Mouse (Mus musculus) limb, embryonic 14.5 days (tissue): ENCODE results near the gene Elmo1. TPM values are rescaled to one million over a fixed set of nuclear protein-coding genes. Genes with fewer than 3 reads are reported as not detected.

Source experiments
- ATAC-seq: fragments of 200-750 bp; cut with Nextera tagmentation; 2 replicates; pipeline ENCODE4 v1.8.0; 2017; ENCODE audit warnings: low read depth, moderate number of reproducible peaks, moderate TSS enrichment; ENCODE audit not compliant: low FRiP score
- DNase-seq: peaks from one replicate; pipeline ENCODE4 v3.0.0-alpha.2; 2015; ENCODE audit warnings: low spot score
- H3K27ac ChIP-seq: fragments of 300-500 bp; sonication (generic); replicated peaks from 2 replicates; pipeline ENCODE4 v1.5.1; 2014; ENCODE audit warnings: low read depth, mild to moderate bottlenecking, low read length, moderate library complexity, mixed read lengths
- H3K27me3 ChIP-seq: fragments of 300-500 bp; sonication (generic); 2 replicates; pipeline ENCODE4 v1.6.1; 2014; ENCODE audit warnings: low read length, mixed read lengths; ENCODE audit not compliant: control insufficient read depth, insufficient read depth
- H3K36me3 ChIP-seq: fragments of 300-500 bp; sonication (generic); 2 replicates; pipeline ENCODE4 v1.6.1; 2014; ENCODE audit warnings: mild to moderate bottlenecking, low read length, moderate library complexity, mixed read lengths; ENCODE audit not compliant: control insufficient read depth, insufficient read depth
- H3K4me1 ChIP-seq: fragments of 300-500 bp; sonication (generic); 2 replicates; pipeline ENCODE4 v1.6.1; 2014; ENCODE audit warnings: antibody characterized with exemption, low read length, mixed read lengths; ENCODE audit not compliant: control insufficient read depth, insufficient read depth
- H3K4me2 ChIP-seq: fragments of 300-500 bp; sonication (generic); replicated peaks from 2 replicates; pipeline ENCODE4 v1.6.1; 2014; ENCODE audit warnings: low read depth, mild to moderate bottlenecking, low read length, moderate library complexity; ENCODE audit not compliant: severe bottlenecking
- H3K4me3 ChIP-seq: fragments of 300-500 bp; sonication (generic); replicated peaks from 2 replicates; pipeline ENCODE4 v1.5.1; 2014; ENCODE audit warnings: low read length
- H3K9ac ChIP-seq: fragments of 300-500 bp; sonication (generic); 2 replicates; pipeline ENCODE4 v1.6.1; 2014; ENCODE audit warnings: mild to moderate bottlenecking, low read depth, low read length, moderate library complexity; ENCODE audit not compliant: severe bottlenecking
- H3K9me3 ChIP-seq: fragments of 300-500 bp; sonication (generic); 2 replicates; pipeline ENCODE4 v1.6.1; 2016; ENCODE audit warnings: low read length; ENCODE audit not compliant: control insufficient read depth
- POLR2A ChIP-seq: fragments of 200-500 bp; IDR thresholded peaks from 2 replicates; pipeline ENCODE4 v1.8.0; 2012; ENCODE audit warnings: inconsistent platforms, mild to moderate bottlenecking, moderate library complexity, borderline replicate concordance; ENCODE audit not compliant: insufficient read depth, insufficient read length; ENCODE audit errors: extremely low read depth
- WGBS: fragments of 180-500 bp; shearing (Covaris S2); extraction: QIAGEN DNeasy Blood & Tissue Kit; methylation state at CpG from one replicate; pipeline ENCODE4 v1.1.7; 2014; 5-methylcytosine and 5-hydroxymethylcytosine counted together
- polyA plus RNA-seq, 2 experiments: library from polyadenylated mRNA; depleted of rRNA in 1 of 2; stranded (reverse) in 1 of 2; unstranded in 1 of 2; fragments of >200 nt; fragmentation: Nextera tagmentation in 1 of 2; extraction: Ambion mirVana in 1 of 2; gene quantifications; 2 replicates each; pipeline versions ENCODE4 v1.2.1 to v1.2.3; 2012 to 2014

The Elmo1 gene
- polyA plus RNA-seq, 2 experiments, result 12.8 TPM

GRCm38 (mm10) chr13:20460096-20460495, 369.7 kb downstream of the Elmo1 start:
- ATAC-seq, result no peak
- no peaks in the 10 kb centered on the region for H3K4me1 ChIP-seq
- 88% methylated on average over 6 of the region's 6 CpGs for WGBS
- no peak overlapping the region for H3K9ac ChIP-seq
- H3K27me3 ChIP-seq, result no peaks in the 10 kb centered on the region
- no peak overlapping the region for H3K4me3 ChIP-seq
- H3K4me2 ChIP-seq, result no peak overlapping the region
- H3K9me3 ChIP-seq, result no peaks in the 10 kb centered on the region
- no peaks in the 10 kb centered on the region for H3K36me3 ChIP-seq
- DNase-seq, result no peak
- H3K27ac ChIP-seq, result no peak overlapping the region
- TF ChIP-seq POLR2A, result no peak

- H3K9me3 ChIP-seq, result no peaks in the 10 kb centered on the region
- no peaks in the 10 kb centered on the region for H3K4me1 ChIP-seq
- no peak for TF ChIP-seq POLR2A
- 84% methylated on average over 3 of the region's 3 CpGs for WGBS
- no peaks in the 10 kb centered on the region for H3K27me3 ChIP-seq
- no peak overlapping the region for H3K4me2 ChIP-seq
- DNase-seq (no peak), ATAC-seq (no peak)
- H3K4me3 ChIP-seq, result no peak overlapping the region
- no peaks in the 10 kb centered on the region for H3K36me3 ChIP-seq
- H3K27ac ChIP-seq, result no peak overlapping the region
- no peak overlapping the region for H3K9ac ChIP-seq
Observed at GRCm38 (mm10) chr13:20461616-20462015, 371.2 kb downstream of the Elmo1 start.

- no peak for TF ChIP-seq POLR2A
- DNase-seq, result no peak
- no peaks in the 10 kb centered on the region for H3K9me3 ChIP-seq
- H3K36me3 ChIP-seq, result no peaks in the 10 kb centered on the region
- no peak overlapping the region for H3K9ac ChIP-seq
- no peak overlapping the region for H3K4me3 ChIP-seq
- H3K27ac ChIP-seq, result no peak overlapping the region
- H3K27me3 ChIP-seq, result no peaks in the 10 kb centered on the region
- no peak for ATAC-seq
- H3K4me1 ChIP-seq, result no peaks in the 10 kb centered on the region
- H3K4me2 ChIP-seq, result no peak overlapping the region
Observed at GRCm38 (mm10) chr13:20464161-20464560, 373.8 kb downstream of the Elmo1 start.

GRCm38 (mm10) chr13:20467381-20467780, 377.0 kb downstream of the Elmo1 start:
- Histone ChIP-seq H3K27me3 (no peaks in the 10 kb centered on the region), H3K9me3 (no peaks in the 10 kb centered on the region), H3K4me1 (no peaks in the 10 kb centered on the region), H3K27ac (no peak overlapping the region), H3K9ac (no peak overlapping the region), H3K4me2 (no peak overlapping the region), H3K4me3 (no peak overlapping the region), H3K36me3 (no peaks in the 10 kb centered on the region)
- no peak for TF ChIP-seq POLR2A
- WGBS, result 100% methylated on average over 1 of the region's 1 CpGs
- no peak for DNase-seq
- no peak for ATAC-seq

GRCm38 (mm10) chr13:20471732-20472131, 381.3 kb downstream of the Elmo1 start:
- H3K36me3 ChIP-seq, result no peaks in the 10 kb centered on the region
- no peaks in the 10 kb centered on the region for H3K27me3 ChIP-seq
- H3K4me1 ChIP-seq, result peaks cover 4% of the 10 kb centered on the region
- no peak overlapping the region for H3K4me3 ChIP-seq
- ATAC-seq (no peak), DNase-seq (peak; percentile 57)
- no peak overlapping the region for H3K4me2 ChIP-seq
- no peak overlapping the region for H3K27ac ChIP-seq
- WGBS, result 11% methylated on average over 6 of the region's 6 CpGs
- TF ChIP-seq POLR2A, result no peak
- H3K9ac ChIP-seq, result no peak overlapping the region
- H3K9me3 ChIP-seq, result no peaks in the 10 kb centered on the region

- no peak for ATAC-seq
- Histone ChIP-seq H3K4me3 (no peak overlapping the region), H3K4me2 (no peak overlapping the region)
Observed at GRCm38 (mm10) chr13:20472301-20472831, 382.0 kb downstream of the Elmo1 start.

More at GRCm38 (mm10) chr13:20472301-20472831, 382.0 kb downstream of the Elmo1 start:
- TF ChIP-seq POLR2A, result no peak
- Histone ChIP-seq H3K27me3 (no peaks in the 10 kb centered on the region), H3K36me3 (no peaks in the 10 kb centered on the region), H3K9me3 (no peaks in the 10 kb centered on the region), H3K4me1 (peaks cover 4% of the 10 kb centered on the region), H3K9ac (no peak overlapping the region), H3K27ac (no peak overlapping the region)
- 47% methylated on average over 10 of the region's 10 CpGs for WGBS
- DNase-seq, result no peak
